Comparison of ENCODE assay signal across 18 mouse cellular contexts in genomic region chr2:98112023-98112422, GRCm38 (mm10).
"Had no signal": no experiment of that assay in that cellular context is flagged by ENCODE, and none has a peak within 500 bp of the region (broad histone marks: within the 10 kb centered on the region; RNA-seq: fewer than 3 reads in every experiment).

No protein-coding gene starts in this region.

- H3K36me3 ChIP-seq: midbrain, embryonic 10.5 days; midbrain, embryonic 13.5 days; midbrain, embryonic 15.5 days; neural tube, embryonic 13.5 days; neural tube, embryonic 15.5 days had no signal

- H3K9me3 ChIP-seq: neural tube, embryonic 15.5 days had no signal

- DNase-seq: lung, adult 18-20 months; lung, embryonic 14.5 days; lung, postnatal 10 days; lung, postnatal 4 days; retina, postnatal 1 day; right cerebral cortex, postnatal 25 days; right cerebral cortex, postnatal 4 days; spleen, adult 18-20 months; thymus, adult 2 months; thymus, postnatal 25 days; thymus, postnatal 4 days had no signal

- H3K4me3 ChIP-seq: midbrain, embryonic 10.5 days; midbrain, embryonic 13.5 days; midbrain, embryonic 15.5 days; myocyte; neural tube, embryonic 13.5 days; neural tube, embryonic 15.5 days had no signal

- H3K27me3 ChIP-seq: midbrain, embryonic 13.5 days; midbrain, embryonic 15.5 days; neural tube, embryonic 13.5 days; neural tube, embryonic 15.5 days had no signal

- H3K4me1 ChIP-seq: midbrain, embryonic 10.5 days; midbrain, embryonic 13.5 days; midbrain, embryonic 15.5 days; neural tube, embryonic 13.5 days; neural tube, embryonic 15.5 days had no signal

- ATAC-seq: midbrain, embryonic 13.5 days; midbrain, embryonic 15.5 days had no signal

- H3K27ac ChIP-seq: liver, embryonic 14.5 days; midbrain, embryonic 10.5 days; midbrain, embryonic 13.5 days; midbrain, embryonic 15.5 days; neural tube, embryonic 13.5 days; neural tube, embryonic 15.5 days had no signal

- H3K9ac ChIP-seq: liver, embryonic 14.5 days; lung, embryonic 14.5 days; midbrain, embryonic 13.5 days; midbrain, embryonic 15.5 days; neural tube, embryonic 13.5 days; neural tube, embryonic 15.5 days had no signal

- H3K4me2 ChIP-seq: lung, embryonic 14.5 days; midbrain, embryonic 13.5 days; midbrain, embryonic 15.5 days; neural tube, embryonic 13.5 days; neural tube, embryonic 15.5 days had no signal
